Mouse (Mus musculus): Measurements from ENCODE around the gene Zbed3. TPM values are rescaled to one million over a fixed set of nuclear protein-coding genes. Genes with fewer than 3 reads are reported as not detected.
A peak's percentile ranks its signal among the peaks of the same experiment; 100 is the strongest.
"Not testable (repeated sequence)": the region's sequence is repeated elsewhere in the genome, so short reads cannot be mapped to it uniquely, and the experiment has no call there.

Gene Zbed3
- polyA plus RNA-seq, 1 experiment, result 0.09 TPM

DNA sequence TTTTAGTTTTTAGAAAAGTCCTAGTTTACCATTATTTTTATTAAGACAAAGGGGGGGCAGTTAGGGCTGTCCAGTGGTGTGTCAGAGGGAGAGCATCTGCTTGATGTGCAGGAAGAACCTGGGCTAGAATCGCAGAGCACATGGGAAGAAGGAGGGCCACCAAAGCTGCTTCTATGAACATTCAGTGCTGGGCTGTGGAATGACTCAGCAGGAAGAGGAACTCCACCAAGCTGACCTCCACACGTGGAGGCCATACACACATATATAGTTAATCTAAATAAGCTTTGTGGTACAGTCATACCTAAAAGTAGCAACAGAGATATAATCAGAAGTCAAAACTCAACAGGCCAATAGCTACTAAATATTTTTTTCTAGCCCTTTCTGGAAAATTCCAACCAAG lies 34.8 kb downstream of the Zbed3 start:
- Histone ChIP-seq H3K36me3 (ENCODE audit: control insufficient read depth) (peaks cover 99% of the 10 kb centered on the region), H3K4me3 (replicated peaks) (no peak overlapping the region), H3K27me3 (ENCODE audit: control insufficient read depth) (no peaks in the 10 kb centered on the region), H3K9me3 (ENCODE audit: control insufficient read depth, low read length) (no peaks in the 10 kb centered on the region), H3K4me1 (ENCODE audit: control insufficient read depth) (no peaks in the 10 kb centered on the region)
- TF ChIP-seq TAL1 (IDR thresholded peaks at IDR 0.05; ENCODE audit: low read length) (no peak), GATA1 (IDR thresholded peaks at IDR 0.05; ENCODE audit: low read length) (no peak)

DNA sequence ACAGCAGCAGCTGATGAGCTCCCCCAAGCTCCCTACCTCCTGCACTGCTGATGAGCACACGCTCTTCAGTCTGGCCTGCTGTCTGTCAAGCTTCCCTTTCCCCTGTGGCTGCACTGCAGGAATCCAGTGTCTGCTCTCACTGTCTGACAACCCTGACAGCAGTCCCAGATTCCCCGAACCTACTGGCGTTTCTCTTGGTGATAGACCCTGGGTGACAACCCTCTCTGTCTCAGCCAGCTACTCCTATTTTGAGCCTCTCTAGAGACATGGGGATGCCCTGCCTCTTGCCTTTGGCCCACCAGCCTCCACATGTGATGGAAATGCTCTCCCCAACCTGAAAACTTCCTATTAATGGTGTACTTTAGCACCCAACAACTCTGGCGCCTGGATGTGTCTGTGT lies 40.0 kb downstream of the Zbed3 start:
- Histone ChIP-seq H3K36me3 (ENCODE audit: control insufficient read depth) (peaks cover 95% of the 10 kb centered on the region), H3K27me3 (ENCODE audit: control insufficient read depth) (no peaks in the 10 kb centered on the region), H3K9me3 (ENCODE audit: control insufficient read depth, low read length) (no peaks in the 10 kb centered on the region), H3K4me3 (replicated peaks) (no peak overlapping the region), H3K4me1 (ENCODE audit: control insufficient read depth) (peaks cover 14% of the 10 kb centered on the region)
- no peak for TF ChIP-seq GATA1 (IDR thresholded peaks at IDR 0.05; ENCODE audit: low read length)
- no peak for TF ChIP-seq TAL1 (IDR thresholded peaks at IDR 0.05; ENCODE audit: low read length)

DNA sequence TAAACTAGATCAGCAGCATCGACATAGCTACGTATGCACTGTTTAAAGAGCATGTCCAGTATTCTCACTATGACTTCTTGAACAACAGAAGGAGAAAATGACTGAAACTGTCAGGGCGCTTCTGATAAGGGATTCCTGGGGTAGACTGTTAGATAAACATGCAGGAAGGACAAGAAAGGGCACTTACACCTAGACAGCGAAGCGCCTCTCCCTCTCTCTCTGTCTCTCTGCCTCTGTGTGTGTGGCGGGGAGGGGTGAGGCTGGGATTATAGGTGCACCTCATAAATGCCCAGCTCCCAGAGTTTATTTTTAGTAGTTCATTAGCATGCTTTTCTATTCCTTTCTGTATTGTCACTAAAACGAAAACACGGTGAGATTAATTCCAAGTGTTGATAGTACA lies 42.9 kb downstream of the Zbed3 start:
- no peaks in the 10 kb centered on the region for H3K9me3 ChIP-seq (ENCODE audit: control insufficient read depth, low read length)
- peaks cover 14% of the 10 kb centered on the region for H3K4me1 ChIP-seq (ENCODE audit: control insufficient read depth)
- H3K4me3 ChIP-seq (replicated peaks), result no peak overlapping the region
- H3K36me3 ChIP-seq (ENCODE audit: control insufficient read depth), result peaks cover 95% of the 10 kb centered on the region
- no peaks in the 10 kb centered on the region for H3K27me3 ChIP-seq (ENCODE audit: control insufficient read depth)
- TF ChIP-seq GATA1 (IDR thresholded peaks at IDR 0.05; ENCODE audit: low read length), result no peak
- TF ChIP-seq TAL1 (IDR thresholded peaks at IDR 0.05; ENCODE audit: low read length), result no peak

DNA sequence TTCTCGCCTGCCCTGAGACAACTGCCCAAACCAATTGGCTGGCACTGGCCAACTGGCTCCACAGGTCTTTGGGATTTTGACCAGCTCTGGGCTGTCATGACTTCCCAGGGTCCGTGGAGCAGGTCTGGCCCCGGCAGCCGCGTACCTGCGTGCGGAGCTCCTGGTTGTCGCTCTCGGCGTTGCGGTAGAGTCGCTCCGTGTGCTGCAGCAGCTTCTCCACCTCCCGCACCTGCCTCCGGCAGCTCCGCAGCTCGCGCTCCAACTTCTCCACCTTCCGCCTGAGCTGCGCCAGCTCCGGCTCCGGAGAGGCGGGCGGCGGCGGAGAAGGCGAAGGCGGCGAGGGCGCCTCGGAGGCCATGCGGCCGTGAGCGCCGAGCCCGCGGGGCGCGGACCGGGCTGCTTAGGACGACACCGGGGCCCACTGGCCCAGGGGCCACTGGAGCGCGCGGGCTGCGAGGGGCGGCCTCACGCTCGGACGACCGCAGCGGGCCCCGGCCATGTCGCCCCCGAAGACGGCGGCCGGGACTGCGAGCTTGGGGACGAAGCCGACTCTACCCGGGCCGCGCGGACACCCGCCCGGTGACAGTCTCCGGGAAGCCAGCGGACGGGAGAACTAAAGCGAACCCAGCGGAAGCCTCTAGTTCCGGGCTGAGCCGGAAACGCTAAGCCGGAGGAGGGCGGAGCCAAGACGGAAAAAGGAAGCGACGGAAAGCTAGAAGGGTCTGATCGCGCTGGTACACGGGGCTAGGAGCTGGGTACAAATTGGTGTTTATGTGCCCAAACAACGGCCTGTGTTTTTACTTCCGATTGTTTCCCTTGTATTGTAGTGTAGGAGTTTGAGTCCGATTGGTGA lies 51.5 kb downstream of the Zbed3 start, which contains the start of gene Aggf1:
Gene Aggf1 (minus strand): TSS at position 652 of the 853 bp plus-strand sequence.
- TF ChIP-seq GATA1 (IDR thresholded peaks at IDR 0.05; ENCODE audit: low read length) (no peak), TAL1 (IDR thresholded peaks at IDR 0.05; ENCODE audit: low read length) (no peak)
- Histone ChIP-seq H3K4me1 (ENCODE audit: control insufficient read depth) (peaks cover 37% of the 10 kb centered on the region), H3K4me3 (replicated peaks) (peak within 1 kb of the TSS; percentile 99), H3K36me3 (ENCODE audit: control insufficient read depth) (peaks cover 28% of the 10 kb centered on the region), H3K27me3 (ENCODE audit: control insufficient read depth) (no peaks in the 10 kb centered on the region), H3K9me3 (ENCODE audit: control insufficient read depth, low read length) (peaks cover 6% of the 10 kb centered on the region)

DNA sequence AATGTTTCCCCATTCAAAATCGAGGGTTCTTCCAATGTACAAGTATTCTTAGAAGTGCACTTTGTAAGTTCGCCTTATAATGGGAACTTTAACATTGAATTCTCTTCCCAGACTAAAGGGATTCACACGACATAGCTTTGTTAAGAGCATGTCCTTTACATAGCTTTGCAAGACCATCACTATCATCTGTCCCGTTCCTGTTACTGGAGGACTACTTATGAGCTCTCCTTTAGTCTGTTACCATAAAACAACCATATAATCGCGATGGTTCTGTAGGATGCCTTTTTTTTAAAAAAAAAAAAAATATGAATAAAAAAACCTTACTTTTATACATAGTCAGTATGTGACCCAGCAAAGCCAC lies 52.1 kb downstream of the Zbed3 start:
- Histone ChIP-seq H3K4me3 (replicated peaks) (peak overlapping the region; percentile 99), H3K27me3 (ENCODE audit: control insufficient read depth) (no peaks in the 10 kb centered on the region), H3K4me1 (ENCODE audit: control insufficient read depth) (peaks cover 37% of the 10 kb centered on the region), H3K36me3 (ENCODE audit: control insufficient read depth) (peaks cover 22% of the 10 kb centered on the region), H3K9me3 (ENCODE audit: control insufficient read depth, low read length) (peaks cover 6% of the 10 kb centered on the region)
- no peak for TF ChIP-seq TAL1 (IDR thresholded peaks at IDR 0.05; ENCODE audit: low read length)
- TF ChIP-seq GATA1 (IDR thresholded peaks at IDR 0.05; ENCODE audit: low read length), result no peak

DNA sequence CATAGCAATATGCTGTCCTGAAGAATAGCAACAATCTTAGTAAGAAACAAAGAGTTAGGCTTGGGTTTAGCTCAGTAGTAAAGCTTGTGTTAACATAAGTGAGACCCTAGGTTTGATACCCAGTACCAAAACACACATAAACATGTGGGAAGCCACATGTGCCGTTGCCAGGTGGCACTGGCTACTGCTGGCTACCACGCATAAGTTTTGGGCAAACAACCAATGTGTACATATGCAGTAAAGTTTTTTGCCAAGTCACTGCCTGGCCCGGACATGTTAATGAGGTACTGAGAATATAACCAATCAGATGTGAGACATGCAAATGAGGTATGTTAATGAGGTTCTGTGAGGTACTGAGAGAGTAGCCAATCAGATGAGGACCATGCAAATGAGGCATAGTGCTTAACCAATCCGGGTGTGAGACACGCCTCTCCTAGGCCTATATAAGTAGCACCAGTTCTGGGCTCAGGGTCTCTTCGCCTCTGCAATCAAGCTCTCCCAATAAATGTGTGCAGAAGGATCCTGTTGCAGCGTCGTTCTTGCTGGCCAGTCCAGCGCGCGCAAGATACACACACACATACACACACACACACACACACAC lies 53.4 kb downstream of the Zbed3 start:
- peaks cover 37% of the 10 kb centered on the region for H3K4me1 ChIP-seq (ENCODE audit: control insufficient read depth)
- H3K36me3 ChIP-seq (ENCODE audit: control insufficient read depth); H3K4me3 ChIP-seq (replicated peaks); H3K9me3 ChIP-seq (ENCODE audit: control insufficient read depth, low read length); H3K27me3 ChIP-seq (ENCODE audit: control insufficient read depth): not testable (repeated sequence)

DNA sequence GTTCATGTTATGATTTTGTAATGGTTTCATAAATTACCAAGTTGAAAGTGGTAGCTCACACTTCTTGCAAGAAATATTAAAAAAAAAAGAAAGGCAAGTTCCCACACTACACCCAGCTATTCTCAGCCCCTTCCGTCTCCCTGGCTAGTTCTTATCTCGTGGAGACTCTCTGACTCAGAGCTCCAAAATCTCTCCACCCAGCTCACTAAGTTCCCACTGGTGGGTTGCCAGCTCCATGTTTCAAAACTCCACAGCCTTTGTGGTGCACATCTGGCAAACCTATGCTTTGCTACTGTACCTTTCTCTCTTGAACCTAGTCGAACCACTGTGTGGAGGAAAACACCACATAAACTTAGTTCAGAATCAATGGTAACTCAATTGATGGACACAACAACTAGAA lies 55.3 kb downstream of the Zbed3 start:
- H3K4me3 ChIP-seq (replicated peaks), result no peak overlapping the region
- TF ChIP-seq GATA1 (IDR thresholded peaks at IDR 0.05; ENCODE audit: low read length) (no peak), TAL1 (IDR thresholded peaks at IDR 0.05; ENCODE audit: low read length) (no peak)
- H3K4me1 ChIP-seq (ENCODE audit: control insufficient read depth), result peaks cover 20% of the 10 kb centered on the region
- H3K27me3 ChIP-seq (ENCODE audit: control insufficient read depth), result no peaks in the 10 kb centered on the region
- no peaks in the 10 kb centered on the region for H3K36me3 ChIP-seq (ENCODE audit: control insufficient read depth)
- H3K9me3 ChIP-seq (ENCODE audit: control insufficient read depth, low read length), result peaks cover 6% of the 10 kb centered on the region

DNA sequence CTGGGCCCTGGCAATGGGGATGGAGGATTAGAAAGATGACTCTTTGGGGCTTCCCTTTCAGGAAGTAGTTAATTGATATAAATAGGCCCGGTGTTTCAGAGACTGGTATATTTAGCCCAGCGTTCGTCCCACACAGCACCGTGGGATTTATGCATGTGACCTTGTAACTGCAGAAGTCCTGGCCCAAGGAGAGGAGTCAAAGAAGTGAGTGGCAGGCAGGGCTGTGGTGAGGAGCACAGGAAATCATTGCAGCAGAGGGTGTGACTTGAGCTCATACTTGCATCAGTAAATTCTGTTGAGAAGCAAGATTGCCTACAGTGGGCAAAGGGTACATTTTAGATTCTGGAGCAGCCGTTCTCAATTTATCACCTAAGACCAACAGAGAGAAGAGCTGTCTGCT lies 59.0 kb downstream of the Zbed3 start:
- no peaks in the 10 kb centered on the region for H3K9me3 ChIP-seq (ENCODE audit: control insufficient read depth, low read length)
- no peaks in the 10 kb centered on the region for H3K27me3 ChIP-seq (ENCODE audit: control insufficient read depth)
- no peaks in the 10 kb centered on the region; the same call in 1 of the 2 replicates for H3K4me1 ChIP-seq (ENCODE audit: control insufficient read depth)
- no peak overlapping the region for H3K4me3 ChIP-seq (replicated peaks)
- TF ChIP-seq TAL1 (IDR thresholded peaks at IDR 0.05; ENCODE audit: low read length) (no peak), GATA1 (IDR thresholded peaks at IDR 0.05; ENCODE audit: low read length) (no peak)
- H3K36me3 ChIP-seq (ENCODE audit: control insufficient read depth), result no peaks in the 10 kb centered on the region

Other genes starting within 250 kb of the Zbed3 start
- gene Pde8b, start 73.3 kb upstream of the Zbed3 start, polyA plus RNA-seq (2012), result 0.01 TPM in 1 of 2 replicates, not detected in the other
- gene Aggf1, start 51.7 kb downstream of the Zbed3 start, polyA plus RNA-seq (2012), result 0.89 and 0.92 TPM in 2 replicates
- gene Crhbp, start 121.3 kb downstream of the Zbed3 start, polyA plus RNA-seq (2012), result not detected in 2 replicates
- gene S100z, start 155.1 kb downstream of the Zbed3 start, polyA plus RNA-seq (2012), result not detected in 2 replicates
- not detected in 2 replicates for gene F2rl1, start 201.6 kb downstream of the Zbed3 start, polyA plus RNA-seq (2012)

Data from erythroblast, embryonic 14.5 days (primary cell).